Mouse (Mus musculus) liver, embryonic 13.5 days (tissue): ENCODE measurements around the gene Pabpc4. TPM values are rescaled to one million over a fixed set of nuclear protein-coding genes. Genes with fewer than 3 reads are reported as not detected.

Experiments used
- ATAC-seq: fragments of 200-750 bp; cut with Nextera tagmentation; 2 replicates; pipeline ENCODE4 v1.8.0; 2017; ENCODE audit warnings: low read depth, mild to moderate bottlenecking, moderate number of reproducible peaks, moderate library complexity
- DNase-seq: peaks from one replicate; pipeline ENCODE4 v3.0.0; 2022
- H3K27ac ChIP-seq: fragments of 300-500 bp; sonication (generic); 2 replicates; pipeline ENCODE4 v1.5.1; 2015; ENCODE audit warnings: moderate library complexity, mild to moderate bottlenecking, inconsistent platforms
- H3K27me3 ChIP-seq: fragments of 300-500 bp; sonication (generic); 2 replicates; pipeline ENCODE4 v1.6.1; 2015; ENCODE audit warnings: mild to moderate bottlenecking, inconsistent platforms
- H3K36me3 ChIP-seq: fragments of 300-500 bp; sonication (generic); 2 replicates; pipeline ENCODE4 v1.6.1; 2015; ENCODE audit warnings: mild to moderate bottlenecking, inconsistent platforms
- H3K4me1 ChIP-seq: fragments of 300-500 bp; sonication (generic); replicated peaks from 2 replicates; pipeline ENCODE4 v1.6.1; 2015; ENCODE audit warnings: inconsistent platforms
- H3K4me2 ChIP-seq: fragments of 300-500 bp; sonication (generic); 2 replicates; pipeline ENCODE4 v1.6.1; 2015; ENCODE audit warnings: inconsistent platforms, mild to moderate bottlenecking, moderate library complexity
- H3K4me3 ChIP-seq: fragments of 300-500 bp; sonication (generic); replicated peaks from 2 replicates; pipeline ENCODE4 v1.5.1; 2015; ENCODE audit warnings: mild to moderate bottlenecking, inconsistent platforms
- H3K9ac ChIP-seq: fragments of 300-500 bp; sonication (generic); 2 replicates; pipeline ENCODE4 v1.6.1; 2015; ENCODE audit warnings: mild to moderate bottlenecking, inconsistent platforms
- H3K9me3 ChIP-seq: fragments of 300-500 bp; sonication (generic); replicated peaks from 2 replicates; pipeline ENCODE4 v1.6.1; 2016; ENCODE audit warnings: inconsistent platforms
- WGBS: fragments of 180-500 bp; shearing (Covaris S2); methylation state at CpG from one replicate; pipeline ENCODE4 v1.1.7; 2015; ENCODE audit not compliant: insufficient replicate concordance; 5-methylcytosine and 5-hydroxymethylcytosine counted together
- polyA plus RNA-seq: library from polyadenylated mRNA; unstranded; fragments of >200 nt; fragmentation: Nextera tagmentation; extraction: Ambion mirVana; gene quantifications from 2 replicates; pipeline ENCODE4 v1.2.1, GENCODE M21; 2015

The Pabpc4 gene
- polyA plus RNA-seq, 1 experiment from 2014 or later, result 100 TPM

GRCm38 (mm10) chr4:123232841-123233240, 29.3 kb upstream of the Pabpc4 start:
- WGBS, result 27% methylated on average over 3 of the region's 3 CpGs
- Histone ChIP-seq H3K9me3 (no peaks in the 10 kb centered on the region), H3K4me1 (no peaks in the 10 kb centered on the region; the same call in 1 of the 2 replicates), H3K36me3 (no peaks in the 10 kb centered on the region), H3K27ac (no peak overlapping the region), H3K4me3 (no peak overlapping the region), H3K9ac (no peak overlapping the region), H3K27me3 (peaks cover 83% of the 10 kb centered on the region), H3K4me2 (no peak overlapping the region)
- ATAC-seq (no peak), DNase-seq (no peak)

- H3K9ac ChIP-seq, result peak within 1 kb of the TSS; percentile 22; the same call in 1 of the 2 replicates
- no peaks in the 10 kb centered on the region for H3K9me3 ChIP-seq
- peak within 1 kb of the TSS; percentile 60 for H3K4me2 ChIP-seq
- H3K27me3 ChIP-seq, result peaks cover 83% of the 10 kb centered on the region
- peak within 1 kb of the TSS; percentile 43 for H3K4me3 ChIP-seq
- H3K36me3 ChIP-seq, result no peaks in the 10 kb centered on the region
- H3K27ac ChIP-seq, result no peak within 1 kb of the TSS
- ATAC-seq (peak; percentile 47; the same call in 1 of the 2 replicates), DNase-seq (no peak)
- no peaks in the 10 kb centered on the region; the same call in 1 of the 2 replicates for H3K4me1 ChIP-seq
- WGBS, result 4% methylated on average over 51 of the region's 52 CpGs
Measured at GRCm38 (mm10) chr4:123233492-123234084, 28.6 kb upstream of the Pabpc4 start, which contains the start of gene Heyl. TSS of gene Heyl (plus strand) at chr4:123233556.

GRCm38 (mm10) chr4:123235835-123236430, 26.2 kb upstream of the Pabpc4 start:
- Histone ChIP-seq H3K36me3 (no peaks in the 10 kb centered on the region), H3K4me2 (no peak overlapping the region), H3K9me3 (no peaks in the 10 kb centered on the region), H3K9ac (no peak overlapping the region), H3K4me3 (no peak overlapping the region), H3K4me1 (no peaks in the 10 kb centered on the region; the same call in 1 of the 2 replicates), H3K27me3 (peaks cover 95% of the 10 kb centered on the region), H3K27ac (no peak overlapping the region)
- ATAC-seq (no peak), DNase-seq (no peak)
- 54% methylated on average over 9 of the region's 9 CpGs for WGBS

- Histone ChIP-seq H3K4me3 (no peak overlapping the region), H3K27ac (no peak overlapping the region), H3K27me3 (peaks cover 99% of the 10 kb centered on the region), H3K36me3 (no peaks in the 10 kb centered on the region), H3K4me2 (no peak overlapping the region), H3K4me1 (no peaks in the 10 kb centered on the region; the same call in 1 of the 2 replicates), H3K9ac (no peak overlapping the region), H3K9me3 (no peaks in the 10 kb centered on the region)
- ATAC-seq (no peak), DNase-seq (no peak)
- WGBS, result 56% methylated on average over 13 of the region's 13 CpGs
Measured at GRCm38 (mm10) chr4:123236431-123237031, 25.6 kb upstream of the Pabpc4 start.

GRCm38 (mm10) chr4:123237386-123238266, 24.5 kb upstream of the Pabpc4 start:
- Histone ChIP-seq H3K9me3 (no peaks in the 10 kb centered on the region), H3K4me3 (no peak overlapping the region), H3K4me1 (no peaks in the 10 kb centered on the region; the same call in 1 of the 2 replicates), H3K9ac (no peak overlapping the region), H3K27me3 (peaks cover 91% of the 10 kb centered on the region), H3K27ac (no peak overlapping the region), H3K4me2 (no peak overlapping the region), H3K36me3 (no peaks in the 10 kb centered on the region)
- 45% methylated on average over 6 of the region's 6 CpGs for WGBS
- DNase-seq (no peak), ATAC-seq (no peak)

- peak overlapping the region; percentile 10; the same call in 1 of the 2 replicates for H3K4me3 ChIP-seq
- H3K4me2 ChIP-seq, result peak overlapping the region; percentile 39
- peaks cover 85% of the 10 kb centered on the region for H3K27me3 ChIP-seq
- no peak for ATAC-seq
- H3K36me3 ChIP-seq, result no peaks in the 10 kb centered on the region
- H3K27ac ChIP-seq, result no peak overlapping the region
- DNase-seq, result no peak
- no peaks in the 10 kb centered on the region for H3K9me3 ChIP-seq
- H3K9ac ChIP-seq, result no peak overlapping the region
- 11% methylated on average over 58 of the region's 58 CpGs for WGBS
- no peaks in the 10 kb centered on the region for H3K4me1 ChIP-seq
Measured at GRCm38 (mm10) chr4:123239361-123240203, 22.6 kb upstream of the Pabpc4 start.

- H3K4me1 ChIP-seq, result no peaks in the 10 kb centered on the region; the same call in 1 of the 2 replicates
Measured at GRCm38 (mm10) chr4:123246221-123246620, 15.9 kb upstream of the Pabpc4 start.

GRCm38 (mm10) chr4:123246651-123247050, 15.5 kb upstream of the Pabpc4 start:
- H3K9ac ChIP-seq, result no peak overlapping the region
- no peak overlapping the region for H3K27ac ChIP-seq
- H3K9me3 ChIP-seq, result no peaks in the 10 kb centered on the region
- no peak overlapping the region for H3K4me3 ChIP-seq
- ATAC-seq (no peak), DNase-seq (no peak)
- 72% methylated on average over 5 of the region's 5 CpGs for WGBS
- H3K36me3 ChIP-seq, result no peaks in the 10 kb centered on the region
- no peak overlapping the region for H3K4me2 ChIP-seq
- peaks cover 23% of the 10 kb centered on the region for H3K27me3 ChIP-seq
- H3K4me1 ChIP-seq, result no peaks in the 10 kb centered on the region; the same call in 1 of the 2 replicates

More at GRCm38 (mm10) chr4:123246221-123246620, 15.9 kb upstream of the Pabpc4 start:
- H3K27me3 ChIP-seq, result peaks cover 28% of the 10 kb centered on the region
- no peak overlapping the region for H3K27ac ChIP-seq
- H3K9ac ChIP-seq, result no peak overlapping the region
- H3K4me2 ChIP-seq, result no peak overlapping the region
- WGBS, result 66% methylated on average over 7 of the region's 7 CpGs
- no peak overlapping the region for H3K4me3 ChIP-seq
- ATAC-seq, result no peak
- DNase-seq, result no peak
- no peaks in the 10 kb centered on the region for H3K9me3 ChIP-seq
- no peaks in the 10 kb centered on the region for H3K36me3 ChIP-seq

- H3K27ac ChIP-seq, result no peak overlapping the region
- H3K4me3 ChIP-seq, result no peak overlapping the region
- DNase-seq (no peak), ATAC-seq (no peak)
- H3K27me3 ChIP-seq, result peaks cover 23% of the 10 kb centered on the region
- H3K4me2 ChIP-seq, result no peak overlapping the region
- H3K4me1 ChIP-seq, result no peaks in the 10 kb centered on the region; the same call in 1 of the 2 replicates
- 53% methylated on average over 7 of the region's 7 CpGs for whole genome bisulfite sequencing
- H3K9me3 ChIP-seq, result no peaks in the 10 kb centered on the region
- H3K36me3 ChIP-seq, result no peaks in the 10 kb centered on the region
- no peak overlapping the region for H3K9ac ChIP-seq
Measured at GRCm38 (mm10) chr4:123247147-123247880, 14.8 kb upstream of the Pabpc4 start.
